Mouse (Mus musculus): Measurements from ENCODE around the gene Evx2. TPM values are rescaled to one million over a fixed set of nuclear protein-coding genes. Genes with fewer than 3 reads are reported as not detected.

Gene Evx2
- polyA plus RNA-seq, 1 experiment, result not detected

GRCm38 (mm10) chr2:74658024-74658666 is 1.2 kb downstream of the Evx2 start:
- peaks cover 8% of the 10 kb centered on the region; the same call in 1 of the 2 replicates for H3K9me3 ChIP-seq
- peaks cover 96% of the 10 kb centered on the region for H3K27me3 ChIP-seq (replicated peaks)
- no peak for TF ChIP-seq FLI1 (IDR thresholded peaks at IDR 0.05; ENCODE audit: low read length)
- no peak for TF ChIP-seq GATA1 (IDR thresholded peaks at IDR 0.05; ENCODE audit: borderline replicate concordance, low read length)
- H3K4me1 ChIP-seq, result peaks cover 60% of the 10 kb centered on the region
- peak overlapping the region; percentile 86 for H3K4me3 ChIP-seq (replicated peaks)
- no peaks in the 10 kb centered on the region for H3K36me3 ChIP-seq (replicated peaks; ENCODE audit: low read length)

- peaks cover 96% of the 10 kb centered on the region for H3K27me3 ChIP-seq (replicated peaks)
- no peaks in the 10 kb centered on the region for H3K36me3 ChIP-seq (replicated peaks; ENCODE audit: low read length)
- peaks cover 58% of the 10 kb centered on the region for H3K4me1 ChIP-seq
- H3K9me3 ChIP-seq, result peaks cover 8% of the 10 kb centered on the region; the same call in 1 of the 2 replicates
- H3K4me3 ChIP-seq (replicated peaks), result peak overlapping the region; percentile 86
- TF ChIP-seq GATA1 (IDR thresholded peaks at IDR 0.05; ENCODE audit: borderline replicate concordance, low read length), result no peak
- TF ChIP-seq FLI1 (IDR thresholded peaks at IDR 0.05; ENCODE audit: low read length), result no peak
Measured at GRCm38 (mm10) chr2:74657251-74658023, 1.9 kb downstream of the Evx2 start.

- Histone ChIP-seq H3K9me3 (peaks cover 8% of the 10 kb centered on the region; the same call in 1 of the 2 replicates), H3K27me3 (replicated peaks) (peaks cover 96% of the 10 kb centered on the region), H3K36me3 (replicated peaks; ENCODE audit: low read length) (no peaks in the 10 kb centered on the region), H3K4me1 (peaks cover 55% of the 10 kb centered on the region), H3K4me3 (replicated peaks) (no peak overlapping the region)
- TF ChIP-seq FLI1 (IDR thresholded peaks at IDR 0.05; ENCODE audit: low read length) (no peak), GATA1 (IDR thresholded peaks at IDR 0.05; ENCODE audit: borderline replicate concordance, low read length) (no peak)
Measured at GRCm38 (mm10) chr2:74656632-74657021, 2.7 kb downstream of the Evx2 start.

GRCm38 (mm10) chr2:74655821-74656631 is 3.3 kb downstream of the Evx2 start:
- Histone ChIP-seq H3K4me3 (replicated peaks) (peak overlapping the region; percentile 88), H3K9me3 (peaks cover 8% of the 10 kb centered on the region; the same call in 1 of the 2 replicates), H3K36me3 (replicated peaks; ENCODE audit: low read length) (no peaks in the 10 kb centered on the region), H3K4me1 (peaks cover 50% of the 10 kb centered on the region), H3K27me3 (replicated peaks) (peaks cover 94% of the 10 kb centered on the region)
- TF ChIP-seq GATA1 (IDR thresholded peaks at IDR 0.05; ENCODE audit: borderline replicate concordance, low read length) (no peak), FLI1 (IDR thresholded peaks at IDR 0.05; ENCODE audit: low read length) (no peak)

- peaks cover 8% of the 10 kb centered on the region; the same call in 1 of the 2 replicates for H3K9me3 ChIP-seq
- no peaks in the 10 kb centered on the region for H3K36me3 ChIP-seq (replicated peaks; ENCODE audit: low read length)
- H3K27me3 ChIP-seq (replicated peaks), result peaks cover 94% of the 10 kb centered on the region
- TF ChIP-seq GATA1 (IDR thresholded peaks at IDR 0.05; ENCODE audit: borderline replicate concordance, low read length), result no peak
- TF ChIP-seq FLI1 (IDR thresholded peaks at IDR 0.05; ENCODE audit: low read length), result no peak
- H3K4me1 ChIP-seq, result peaks cover 45% of the 10 kb centered on the region
- H3K4me3 ChIP-seq (replicated peaks), result peak overlapping the region; percentile 88
Measured at GRCm38 (mm10) chr2:74655420-74655781, 4.0 kb downstream of the Evx2 start.

- no peak for TF ChIP-seq GATA1 (IDR thresholded peaks at IDR 0.05; ENCODE audit: borderline replicate concordance, low read length)
- TF ChIP-seq FLI1 (IDR thresholded peaks at IDR 0.05; ENCODE audit: low read length), result no peak
- peaks cover 49% of the 10 kb centered on the region for H3K4me1 ChIP-seq
- H3K9me3 ChIP-seq, result peaks cover 8% of the 10 kb centered on the region; the same call in 1 of the 2 replicates
- H3K36me3 ChIP-seq (replicated peaks; ENCODE audit: low read length), result no peaks in the 10 kb centered on the region
- H3K27me3 ChIP-seq (replicated peaks), result peaks cover 95% of the 10 kb centered on the region
- peak overlapping the region; percentile 42 for H3K4me3 ChIP-seq (replicated peaks)
Measured at GRCm38 (mm10) chr2:74654743-74655419, 4.5 kb downstream of the Evx2 start.

GRCm38 (mm10) chr2:74653781-74654535 is 5.4 kb downstream of the Evx2 start:
- no peak for TF ChIP-seq GATA1 (IDR thresholded peaks at IDR 0.05; ENCODE audit: borderline replicate concordance, low read length)
- no peak for TF ChIP-seq FLI1 (IDR thresholded peaks at IDR 0.05; ENCODE audit: low read length)
- peaks cover 95% of the 10 kb centered on the region for H3K27me3 ChIP-seq (replicated peaks)
- no peak overlapping the region for H3K4me3 ChIP-seq (replicated peaks)

GRCm38 (mm10) chr2:74652996-74653340 is 6.4 kb downstream of the Evx2 start:
- TF ChIP-seq GATA1 (IDR thresholded peaks at IDR 0.05; ENCODE audit: borderline replicate concordance, low read length) (no peak), FLI1 (IDR thresholded peaks at IDR 0.05; ENCODE audit: low read length) (no peak)
- peaks cover 3% of the 10 kb centered on the region for H3K9me3 ChIP-seq
- H3K4me3 ChIP-seq (replicated peaks), result no peak overlapping the region
- no peaks in the 10 kb centered on the region for H3K36me3 ChIP-seq (replicated peaks; ENCODE audit: low read length)
- peaks cover 95% of the 10 kb centered on the region for H3K27me3 ChIP-seq (replicated peaks)
- peaks cover 41% of the 10 kb centered on the region for H3K4me1 ChIP-seq

More at GRCm38 (mm10) chr2:74653781-74654535, 5.4 kb downstream of the Evx2 start:
- H3K36me3 ChIP-seq (replicated peaks; ENCODE audit: low read length), result no peaks in the 10 kb centered on the region
- H3K9me3 ChIP-seq, result peaks cover 6% of the 10 kb centered on the region; the same call in 1 of the 2 replicates
- H3K4me1 ChIP-seq, result peaks cover 44% of the 10 kb centered on the region
